Mouse (Mus musculus) B cell, adult 2 months (primary cell): ENCODE data around the gene 5730522E02Rik.
"Not testable (repeated sequence)": the region's sequence is repeated elsewhere in the genome, so short reads cannot be mapped to it uniquely, and the experiment has no call there.

Experiments used
- DNase-seq, 2 experiments: peaks; one replicate each; pipeline ENCODE4 v3.0.0; 2022

The 5730522E02Rik gene

GRCm38 (mm10) chr11:26210582-26211180 lies at the start of gene 5730522E02Rik:
Gene 5730522E02Rik (minus strand): TSS chr11:26210763.
- DNase-seq, result peak; percentile 5

DNA sequence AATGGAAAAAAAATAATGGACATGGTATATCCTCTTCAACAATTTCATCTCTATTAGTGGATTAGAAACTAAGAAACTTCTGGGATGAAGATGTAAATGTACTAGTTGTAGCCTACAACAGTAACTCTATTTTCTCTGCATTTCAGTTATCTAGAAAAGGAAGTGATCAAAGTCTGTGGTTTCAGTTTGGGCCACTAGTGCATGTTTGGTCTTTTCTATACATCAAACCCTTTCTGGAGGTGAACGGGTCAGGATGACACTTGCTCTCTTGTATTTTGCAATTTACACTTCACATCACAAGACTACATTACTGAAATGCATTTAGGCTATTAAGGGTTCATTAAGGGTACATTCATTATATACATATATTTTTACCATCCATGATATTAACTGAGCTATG lies 26.0 kb upstream of the 5730522E02Rik start:
- no peak for DNase-seq

- no peak for DNase-seq
These were observed 19.3 kb upstream of the 5730522E02Rik start for GRCm38 (mm10) chr11:26229895-26230294.

DNA sequence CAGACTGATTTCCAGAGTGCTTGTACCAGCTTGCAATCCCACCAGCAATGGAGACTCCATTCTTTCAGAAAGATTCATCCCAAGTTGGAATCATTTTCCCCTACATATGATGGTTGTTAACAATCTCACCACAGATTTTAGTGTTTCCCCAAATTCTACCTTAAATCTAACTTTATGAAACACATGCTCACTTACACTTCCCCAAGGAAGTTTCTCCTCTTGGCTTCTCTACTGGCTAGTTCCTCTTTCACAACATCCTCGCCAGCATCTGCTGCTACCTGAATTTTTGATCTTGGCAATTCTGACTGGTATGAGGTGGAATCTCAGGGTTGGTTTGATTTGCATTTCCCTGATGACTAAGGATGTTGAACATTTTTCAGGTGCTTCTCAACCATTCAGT lies 3.1 kb upstream of the 5730522E02Rik start:
- not testable (repeated sequence) for DNase-seq

DNA sequence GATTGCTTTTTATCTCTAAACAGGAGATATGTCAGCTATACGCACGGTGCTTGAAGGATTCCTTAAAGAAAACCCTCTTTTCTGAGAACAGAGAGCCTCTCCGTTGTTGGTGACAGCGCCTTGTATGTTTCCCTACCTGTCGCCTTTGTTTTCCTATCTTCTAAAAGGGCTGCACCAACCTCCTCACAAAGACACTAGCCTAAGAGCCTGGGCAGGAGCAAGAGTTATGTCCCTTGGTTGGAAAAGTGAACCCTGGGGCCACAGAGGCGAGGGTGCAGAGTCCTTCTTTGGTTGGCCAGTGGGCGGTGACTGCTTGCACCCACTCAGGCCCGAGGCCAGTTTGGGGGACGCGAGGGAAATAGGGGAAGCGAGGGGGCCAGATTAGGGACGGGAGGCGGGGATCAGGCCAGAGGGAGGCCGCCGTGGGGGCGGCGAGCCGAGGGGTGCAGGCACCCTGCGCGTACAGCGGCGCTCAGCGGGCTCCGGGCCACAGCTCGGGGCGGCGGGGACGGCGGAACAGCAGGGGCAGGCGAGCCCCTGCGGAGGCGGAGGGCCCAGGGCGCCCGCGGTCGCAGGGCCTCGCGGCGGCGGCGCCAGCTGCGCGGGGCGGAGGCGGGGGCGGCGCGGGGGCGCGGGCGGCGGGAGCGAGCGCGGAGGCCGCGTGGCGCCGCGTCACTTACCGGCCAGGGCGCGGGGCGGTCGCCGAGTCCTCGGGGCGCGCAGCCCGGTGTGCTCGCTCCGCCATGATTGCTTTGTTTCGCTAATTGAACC lies 567 bp downstream of the 5730522E02Rik start:
- DNase-seq, result peak; percentile 51 to 61

GRCm38 (mm10) chr11:26203466-26203865 lies 7.1 kb downstream of the 5730522E02Rik start:
- DNase-seq, result no peak

DNA sequence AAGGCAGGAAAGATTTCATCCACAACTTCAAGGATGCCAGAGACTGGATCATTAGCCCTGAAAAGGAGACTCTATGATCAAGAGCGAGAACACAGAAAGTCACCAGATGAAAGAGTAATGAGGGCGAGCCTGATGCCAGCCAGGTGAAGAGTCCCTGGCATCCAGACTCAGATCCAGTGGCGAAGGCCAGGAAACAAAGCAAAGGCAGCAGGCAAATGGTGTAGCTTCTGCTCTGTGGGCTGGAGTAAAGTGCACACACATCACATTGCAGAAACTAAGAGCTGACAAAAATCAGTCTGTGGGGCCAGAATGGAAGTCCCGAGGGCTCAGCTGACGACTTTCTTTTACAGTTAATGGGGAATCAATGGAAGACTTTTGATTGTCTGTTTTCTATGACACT lies 7.7 kb downstream of the 5730522E02Rik start:
- no peak for DNase-seq

DNA sequence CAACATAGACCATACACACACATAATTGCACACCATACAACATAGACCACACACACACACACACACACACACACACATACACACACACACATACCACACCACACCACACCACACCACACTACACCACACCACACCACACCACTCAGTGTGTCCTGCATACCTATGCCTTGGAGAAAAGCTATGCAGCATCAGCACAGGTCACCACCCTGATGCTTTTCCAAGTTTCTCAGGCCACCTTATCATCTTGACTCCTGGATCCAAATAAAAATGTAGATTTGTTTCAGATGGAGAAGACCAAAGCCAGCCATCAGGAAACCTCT lies 8.8 kb downstream of the 5730522E02Rik start:
- no peak for DNase-seq

DNA sequence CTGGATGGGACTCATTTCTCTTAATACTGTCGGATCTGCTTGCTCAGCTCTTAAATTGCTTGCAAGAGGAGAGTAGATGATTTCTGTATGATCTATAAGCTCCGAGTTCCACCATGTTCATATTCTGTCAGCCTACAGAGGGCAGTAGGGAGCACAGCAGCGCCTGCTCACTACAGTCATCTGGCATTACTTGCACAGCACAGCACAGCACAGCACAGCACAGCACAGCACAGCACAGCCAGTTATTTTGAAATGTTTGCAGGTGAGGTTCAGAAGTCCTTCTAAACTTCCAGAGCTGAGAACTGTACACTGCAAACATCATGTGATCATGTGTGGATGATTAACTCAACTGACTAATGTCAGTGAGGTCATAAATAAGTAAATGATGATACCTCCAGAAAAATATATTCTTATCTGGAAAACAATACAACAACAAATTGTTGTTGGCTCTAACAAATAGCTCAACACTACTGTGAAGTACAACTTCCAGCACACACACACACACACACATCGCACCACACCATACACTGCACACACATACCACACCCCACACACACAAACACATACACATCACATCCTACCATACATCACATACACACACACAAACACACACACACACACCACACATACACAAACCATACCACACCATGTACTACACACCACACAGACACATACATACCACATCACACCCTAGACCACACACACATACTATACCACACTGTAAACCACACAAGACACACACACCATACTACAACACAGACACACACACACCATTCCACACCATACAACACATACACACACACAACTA lies 9.4 kb downstream of the 5730522E02Rik start:
- peak; percentile 73 to 74 for DNase-seq

DNA sequence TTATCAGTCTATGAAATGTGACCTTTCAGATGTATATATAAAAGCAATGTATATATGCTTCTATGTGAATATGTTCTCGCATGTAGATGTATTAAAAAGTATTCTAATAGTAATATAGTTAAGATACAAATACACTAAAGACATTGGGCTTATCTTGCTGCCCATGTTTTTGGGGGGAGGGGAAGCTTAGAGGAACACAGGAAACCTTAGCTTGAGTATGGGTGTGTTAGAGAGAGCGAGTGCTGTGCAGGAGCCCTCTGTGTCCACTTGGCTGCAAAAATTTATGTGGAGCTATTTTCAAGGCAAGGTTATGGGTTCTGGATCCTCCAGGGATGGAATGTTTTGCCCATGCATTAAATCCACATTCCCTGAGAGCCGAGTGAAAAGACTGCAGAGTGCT lies 15.1 kb downstream of the 5730522E02Rik start:
- no peak for DNase-seq

GRCm38 (mm10) chr11:26187231-26187967 lies 23.2 kb downstream of the 5730522E02Rik start:
- DNase-seq, result no peak

DNA sequence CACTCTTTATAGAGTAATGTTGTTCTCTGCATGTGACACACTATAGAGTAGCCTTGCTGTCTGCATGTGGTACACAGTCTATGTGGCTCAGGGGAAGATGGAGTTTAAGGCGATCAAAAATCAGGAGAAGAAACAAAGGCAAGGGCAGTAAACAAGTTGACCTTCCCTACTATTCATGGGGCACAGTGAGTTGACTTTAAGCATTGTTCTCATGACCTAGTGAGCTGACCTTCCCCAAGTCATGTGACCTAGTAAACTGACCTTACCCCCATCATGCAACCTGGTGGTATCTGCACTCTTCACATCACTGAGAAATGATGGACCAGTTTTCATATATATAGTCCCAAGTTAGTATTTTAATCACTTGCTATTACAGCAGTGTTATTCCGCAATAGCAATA lies 40.0 kb downstream of the 5730522E02Rik start:
- DNase-seq, result no peak

- DNase-seq, result no peak
These were observed 43.0 kb downstream of the 5730522E02Rik start for GRCm38 (mm10) chr11:26167609-26167971.

DNA sequence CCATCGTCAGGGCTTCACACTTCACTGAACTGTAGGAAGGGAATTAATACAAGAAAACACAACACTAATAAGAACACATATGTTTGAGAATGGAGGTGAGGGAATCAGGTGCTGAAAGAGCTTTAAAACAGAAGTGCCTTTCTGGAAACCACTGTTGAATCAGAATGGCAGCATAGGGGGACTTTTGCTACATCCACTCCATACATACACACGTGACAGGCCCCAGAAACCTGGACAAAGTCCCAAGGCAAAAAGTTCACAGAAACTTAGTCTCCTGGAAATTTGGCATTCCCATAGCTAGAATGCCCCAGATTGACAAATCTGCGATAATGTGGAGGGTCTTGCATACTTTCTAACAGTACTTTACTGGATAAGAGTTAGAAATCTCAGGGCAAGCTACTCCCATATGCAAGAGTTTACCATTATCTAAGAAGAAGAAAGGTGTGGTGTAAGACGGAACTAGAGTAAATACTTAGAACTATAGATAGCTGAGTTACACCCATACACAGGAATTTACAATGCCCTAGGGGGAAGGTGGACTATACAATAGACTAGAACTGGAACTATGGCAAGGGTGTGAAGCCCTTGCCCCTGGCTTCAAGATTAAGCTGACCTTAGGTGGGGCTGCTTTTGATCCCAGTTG lies 43.5 kb downstream of the 5730522E02Rik start:
- no peak for DNase-seq

- DNase-seq, result no peak
These were observed 45.8 kb downstream of the 5730522E02Rik start for GRCm38 (mm10) chr11:26164651-26165259.

DNA sequence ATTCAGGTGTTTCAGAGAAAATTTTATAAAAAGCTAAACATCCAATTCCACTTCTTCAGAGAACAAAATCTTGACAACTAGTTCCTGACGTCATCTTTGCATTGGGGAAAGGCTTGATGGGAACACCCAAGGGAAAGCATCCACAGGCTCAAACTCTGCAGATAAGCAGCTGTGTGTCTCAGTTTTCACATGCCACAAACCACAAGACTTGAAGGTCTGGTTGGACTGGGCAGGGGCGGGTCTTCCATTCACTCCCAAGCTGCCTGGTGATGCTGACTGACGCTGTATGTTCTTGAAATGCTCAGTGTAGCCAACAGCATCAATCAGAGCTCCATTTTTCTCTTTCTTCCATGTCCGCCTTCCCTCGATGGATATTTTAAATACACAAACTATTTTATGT lies 49.2 kb downstream of the 5730522E02Rik start:
- DNase-seq, result no peak

- DNase-seq, result no peak
These were observed 51.5 kb downstream of the 5730522E02Rik start for GRCm38 (mm10) chr11:26159033-26159432.

GRCm38 (mm10) chr11:26140024-26140423 lies 70.5 kb downstream of the 5730522E02Rik start:
- DNase-seq, result no peak

- DNase-seq, result no peak
These were observed 72.5 kb downstream of the 5730522E02Rik start for GRCm38 (mm10) chr11:26138013-26138412.

DNA sequence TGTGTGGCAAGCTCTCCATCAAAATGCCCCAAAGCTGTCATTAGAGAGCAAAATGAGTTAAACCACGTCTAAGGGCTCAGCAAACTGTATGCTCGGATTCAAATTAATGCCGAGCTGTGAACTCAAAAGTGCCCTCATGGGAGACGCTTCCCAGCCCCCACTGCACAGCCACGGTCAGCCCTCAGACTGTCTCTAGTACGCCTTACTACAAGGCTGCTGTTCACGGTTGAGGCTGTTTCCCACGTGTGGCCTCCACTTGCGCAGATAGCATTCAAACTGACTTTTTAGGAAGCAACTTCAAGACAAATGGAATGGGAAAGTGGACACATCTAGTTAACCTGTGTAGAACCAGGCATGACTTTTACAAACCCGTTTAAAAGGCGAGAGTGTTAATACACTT lies 79.7 kb downstream of the 5730522E02Rik start:
- DNase-seq, result no peak

GRCm38 (mm10) chr11:26129054-26129453 lies 81.5 kb downstream of the 5730522E02Rik start:
- no peak for DNase-seq

DNA sequence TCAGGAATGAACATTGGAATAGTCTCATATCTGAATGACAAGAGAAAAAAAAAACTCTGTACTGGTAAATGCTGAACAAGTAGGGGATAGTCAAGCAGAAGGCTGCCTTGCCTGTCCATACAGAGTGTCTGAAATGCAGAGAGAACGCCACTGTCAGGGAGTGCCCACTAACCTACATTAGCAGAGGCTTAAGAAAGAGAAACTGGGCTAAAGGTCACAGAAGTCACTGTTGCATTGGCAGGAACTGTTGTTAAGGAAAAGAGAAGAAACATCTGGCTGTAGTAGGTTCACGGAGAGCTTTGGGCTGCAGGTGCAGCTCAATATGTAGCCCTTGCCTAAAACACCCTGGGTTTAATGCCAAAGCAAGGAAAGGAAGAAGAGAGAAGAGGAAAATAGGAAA lies 82.2 kb downstream of the 5730522E02Rik start:
- DNase-seq, result no peak
